Mouse (Mus musculus) kidney, adult 2 months (tissue): ENCODE results near the gene Myh14.

Experiments
- CTCF ChIP-seq: fragments of 200-500 bp; conservative IDR thresholded peaks from 2 replicates; pipeline ENCODE4 v1.5.1; 2011; ENCODE audit warnings: low read depth, mild to moderate bottlenecking, control low read depth, low read length, moderate library complexity, mixed read lengths; ENCODE audit not compliant: insufficient read depth, insufficient read length
- POLR2A ChIP-seq: fragments of 200-500 bp; IDR thresholded peaks from one replicate; pipeline ENCODE4 v1.6.1; 2011; ENCODE audit warnings: low read depth, low read length, control low read depth

DNA sequence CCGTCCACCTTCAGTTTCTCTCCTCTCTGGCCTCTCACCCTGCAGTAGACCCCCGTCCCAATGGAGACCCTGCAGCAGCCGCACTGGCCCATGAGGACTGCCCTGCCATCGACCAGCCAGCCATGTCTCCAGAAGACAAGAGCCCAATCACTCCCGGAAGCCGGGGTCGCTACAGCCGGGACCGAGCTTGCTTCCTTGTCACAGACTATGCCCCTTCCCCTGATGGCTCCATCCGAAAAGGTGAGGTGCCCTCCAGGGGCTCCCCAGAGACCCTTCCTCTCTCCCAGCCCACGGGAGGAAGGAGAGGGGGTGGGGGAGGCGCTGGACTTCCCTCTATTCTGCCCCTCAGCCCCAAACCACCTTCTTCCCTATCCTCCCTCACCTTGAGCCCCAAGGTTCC is 72.3 kb downstream of the Myh14 start:
- TF ChIP-seq CTCF (no peak), POLR2A (no peak)
